Mouse (Mus musculus): Measurements from ENCODE around the gene Hoxd10. TPM values are rescaled to one million over a fixed set of nuclear protein-coding genes. Genes with fewer than 3 reads are reported as not detected.

Hoxd10 gene
- polyA plus RNA-seq, 1 experiment from 2014 or later, result not detected

DNA sequence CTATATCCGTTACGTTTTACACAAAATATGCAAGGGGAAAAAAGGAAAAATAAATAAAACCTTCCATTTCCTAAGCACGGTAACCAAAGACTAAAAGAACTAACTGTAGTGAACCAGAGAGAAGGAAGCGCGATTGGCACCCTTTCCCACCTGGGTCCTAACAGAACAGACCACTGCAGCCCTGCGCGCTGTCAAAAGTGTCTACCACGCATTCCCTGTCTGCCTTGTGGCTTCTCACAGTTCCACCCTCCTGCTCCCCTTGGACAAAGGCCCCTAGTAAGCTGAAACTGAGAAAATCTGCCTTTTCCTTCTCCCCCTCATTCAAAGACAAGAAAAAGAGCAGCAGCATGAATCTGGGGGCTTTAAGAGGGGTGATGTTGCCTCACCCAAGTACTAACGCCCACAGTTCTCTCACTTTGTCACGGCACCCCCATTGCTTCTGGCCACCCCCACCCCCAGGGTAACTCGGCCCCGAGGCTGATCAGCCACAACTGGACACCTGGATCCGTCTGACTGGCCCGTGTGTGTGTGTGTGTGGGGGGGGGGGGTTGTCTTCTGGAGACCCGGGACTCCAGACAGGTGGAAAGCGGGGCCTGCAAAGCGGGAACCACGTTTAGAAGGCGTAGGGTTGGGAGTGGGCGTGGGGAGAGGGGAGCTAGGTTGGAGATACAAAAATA is 36.8 kb upstream of the Hoxd10 start:
- Histone ChIP-seq H3K9ac (no peak overlapping the region), H3K4me2 (no peak overlapping the region), H3K4me1 (ENCODE audit: insufficient read depth) (no peaks in the 10 kb centered on the region), H3K9me3 (ENCODE audit: low read depth, low read length) (no peaks in the 10 kb centered on the region), H3K4me3 (ENCODE audit: low read depth, low read length) (peak overlapping the region; percentile 37), H3K36me3 (ENCODE audit: insufficient read depth) (no peaks in the 10 kb centered on the region), H3K27me3 (ENCODE audit: insufficient read depth, low read length) (peaks cover 92% of the 10 kb centered on the region), H3K27ac (ENCODE audit: low read depth) (no peak overlapping the region)
- TF ChIP-seq CTCF (IDR thresholded peaks at IDR 0.05; ENCODE audit: low read depth), result no peak
- no peak for ATAC-seq (ENCODE audit: insufficient read depth)
- no peak for DNase-seq
- 6% methylated on average over 20 of the region's 20 CpGs for WGBS

DNA sequence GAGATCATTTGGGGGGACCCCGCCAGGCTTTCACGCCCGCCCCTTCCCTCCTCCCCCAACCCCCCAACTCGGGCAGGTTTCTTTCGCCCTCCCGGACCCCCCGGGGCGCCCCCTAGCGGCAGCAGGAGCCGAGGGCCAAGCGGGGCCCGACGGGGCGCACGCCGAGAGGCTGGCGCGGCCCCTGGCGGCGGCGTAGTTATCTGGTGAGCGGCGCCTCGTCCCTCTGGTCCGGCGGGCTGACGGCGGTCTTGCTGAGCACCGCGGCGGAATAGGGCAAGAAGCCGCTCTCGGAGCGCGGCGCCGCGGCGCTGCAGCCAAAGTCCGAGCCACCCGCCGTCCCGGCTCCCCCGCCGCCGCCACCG is 36.3 kb upstream of the Hoxd10 start:
- no peak overlapping the region for H3K27ac ChIP-seq (ENCODE audit: low read depth)
- H3K4me1 ChIP-seq (ENCODE audit: insufficient read depth), result no peaks in the 10 kb centered on the region
- peaks cover 91% of the 10 kb centered on the region for H3K27me3 ChIP-seq (ENCODE audit: insufficient read depth, low read length)
- peak overlapping the region; percentile 37 for H3K4me3 ChIP-seq (ENCODE audit: low read depth, low read length)
- TF ChIP-seq CTCF (IDR thresholded peaks at IDR 0.05; ENCODE audit: low read depth), result no peak
- DNase-seq (no peak), ATAC-seq (ENCODE audit: insufficient read depth) (no peak; the same call in 1 of the 2 replicates)
- H3K9ac ChIP-seq, result 0 out of 2 replicates have a peak overlapping the region, but pooled peaks have one; percentile 26
- H3K9me3 ChIP-seq (ENCODE audit: low read depth, low read length), result no peaks in the 10 kb centered on the region
- peak overlapping the region; percentile 61 for H3K4me2 ChIP-seq
- H3K36me3 ChIP-seq (ENCODE audit: insufficient read depth), result no peaks in the 10 kb centered on the region
- under 1% methylated on average over 47 of the region's 47 CpGs for WGBS

DNA sequence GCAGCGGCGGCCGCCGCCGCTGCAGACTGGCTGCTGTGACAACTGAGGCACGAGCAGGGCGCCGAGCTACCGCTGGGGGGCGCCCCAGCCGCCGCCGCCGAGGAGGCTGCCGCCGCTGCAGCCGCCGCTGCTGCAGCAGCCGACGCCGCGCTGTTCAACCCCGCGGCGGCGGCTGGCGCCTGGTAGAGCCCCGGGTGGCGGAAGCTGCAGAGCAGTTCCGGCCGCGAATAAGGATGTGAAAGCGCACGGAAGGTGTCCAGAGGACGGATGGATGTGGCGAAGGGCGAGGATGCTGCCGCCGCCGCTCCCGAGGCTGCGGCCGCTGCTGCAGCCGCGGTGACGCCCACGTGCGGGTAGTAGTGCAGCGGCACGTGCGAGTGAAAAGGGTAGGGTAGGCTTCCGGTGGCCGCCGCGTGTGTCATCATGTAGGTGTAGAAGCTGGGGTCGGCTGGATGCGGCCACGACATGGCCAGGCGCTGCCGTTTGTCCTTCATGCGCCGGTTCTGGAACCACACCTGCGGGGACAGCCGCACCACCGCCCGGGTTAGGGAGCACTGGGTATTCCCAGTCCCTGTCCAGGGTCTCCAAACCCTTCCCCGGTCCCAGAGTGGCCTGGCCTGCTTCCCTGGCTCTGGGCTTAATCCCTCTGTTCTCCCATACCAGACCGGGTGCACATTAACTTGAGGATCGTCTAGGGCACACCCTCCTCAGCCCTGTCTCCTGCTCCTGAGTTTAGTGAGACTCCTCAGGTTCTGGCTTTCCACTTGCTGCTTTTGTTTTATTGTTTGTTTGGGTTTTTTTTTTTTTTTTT is 35.7 kb upstream of the Hoxd10 start:
- H3K4me2 ChIP-seq, result peak overlapping the region; percentile 61
- under 1% methylated on average over 55 of the region's 69 CpGs for WGBS
- H3K9ac ChIP-seq, result 0 out of 2 replicates have a peak overlapping the region, but pooled peaks have one; percentile 26
- H3K27ac ChIP-seq (ENCODE audit: low read depth), result no peak overlapping the region
- no peaks in the 10 kb centered on the region for H3K9me3 ChIP-seq (ENCODE audit: low read depth, low read length)
- peaks cover 91% of the 10 kb centered on the region for H3K27me3 ChIP-seq (ENCODE audit: insufficient read depth, low read length)
- H3K4me1 ChIP-seq (ENCODE audit: insufficient read depth), result no peaks in the 10 kb centered on the region
- peak overlapping the region; percentile 37 for H3K4me3 ChIP-seq (ENCODE audit: low read depth, low read length)
- DNase-seq (no peak), ATAC-seq (ENCODE audit: insufficient read depth) (peak; percentile 23; the same call in 1 of the 2 replicates)
- no peak for TF ChIP-seq CTCF (IDR thresholded peaks at IDR 0.05; ENCODE audit: low read depth)
- H3K36me3 ChIP-seq (ENCODE audit: insufficient read depth), result no peaks in the 10 kb centered on the region

DNA sequence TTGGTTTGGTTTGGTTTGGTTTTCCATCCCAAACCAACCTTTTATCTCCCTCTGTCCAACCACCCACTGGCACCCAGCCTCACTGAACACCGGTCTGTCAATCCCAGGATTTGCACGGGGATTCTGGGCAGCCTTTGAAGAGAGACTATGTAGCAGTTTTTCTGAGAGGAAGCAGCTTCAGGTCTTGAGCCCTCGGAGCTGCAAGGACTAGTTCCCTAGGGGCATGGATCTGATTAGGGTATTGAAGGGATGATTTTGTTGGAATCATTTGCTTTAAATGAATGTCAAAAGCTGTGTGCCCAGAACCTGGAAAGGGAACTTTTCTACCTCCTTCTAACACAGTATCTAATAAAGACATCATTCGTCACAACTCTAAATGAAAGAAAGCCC is 35.1 kb upstream of the Hoxd10 start:
- peaks cover 91% of the 10 kb centered on the region for H3K27me3 ChIP-seq (ENCODE audit: insufficient read depth, low read length)
- H3K9me3 ChIP-seq (ENCODE audit: low read depth, low read length), result no peaks in the 10 kb centered on the region
- H3K27ac ChIP-seq (ENCODE audit: low read depth), result no peak overlapping the region
- DNase-seq (no peak), ATAC-seq (ENCODE audit: insufficient read depth) (no peak)
- no peaks in the 10 kb centered on the region for H3K36me3 ChIP-seq (ENCODE audit: insufficient read depth)
- no peak overlapping the region for H3K4me3 ChIP-seq (ENCODE audit: low read depth, low read length)
- 5% methylated on average over 4 of the region's 4 CpGs for WGBS
- TF ChIP-seq CTCF (IDR thresholded peaks at IDR 0.05; ENCODE audit: low read depth), result no peak
- H3K9ac ChIP-seq, result no peak overlapping the region
- no peak overlapping the region for H3K4me2 ChIP-seq
- no peaks in the 10 kb centered on the region for H3K4me1 ChIP-seq (ENCODE audit: insufficient read depth)

DNA sequence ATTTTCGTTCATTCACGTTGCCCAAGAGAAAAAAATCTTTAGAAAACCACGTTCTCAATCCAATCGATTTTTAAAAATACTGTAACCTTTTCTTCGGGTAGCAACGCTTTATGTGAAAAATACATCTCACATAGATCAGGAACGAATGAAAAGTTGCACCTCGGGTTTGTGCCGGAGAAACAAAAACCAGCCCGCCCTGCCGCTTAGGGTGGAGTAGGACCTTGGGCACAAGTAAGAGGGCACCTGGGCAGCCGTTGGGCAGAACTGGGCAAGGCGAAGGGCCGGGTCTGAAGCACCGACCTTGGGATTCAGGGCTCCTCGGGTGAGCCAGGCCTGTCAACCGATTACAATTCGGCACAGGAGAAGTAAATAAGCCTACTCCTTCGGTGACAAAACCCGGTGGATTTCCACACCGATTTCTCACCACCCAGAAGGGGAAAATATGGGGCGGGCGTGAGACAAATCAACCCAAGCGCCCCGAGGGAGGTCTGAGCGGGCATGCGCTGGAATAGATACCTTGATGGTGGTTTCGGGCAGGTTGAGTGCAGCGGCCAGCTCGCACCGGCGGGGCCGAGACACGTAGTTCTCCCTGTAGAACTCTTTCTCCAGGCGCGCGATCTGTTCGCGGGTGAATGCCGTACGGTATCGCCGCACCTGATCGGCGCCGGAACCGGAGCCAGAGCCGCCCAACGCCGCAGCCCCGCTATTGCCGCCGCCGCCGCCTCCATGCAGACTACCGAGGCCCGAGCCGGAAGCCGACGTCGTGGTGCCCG is 34.3 kb upstream of the Hoxd10 start:
- Histone ChIP-seq H3K4me1 (ENCODE audit: insufficient read depth) (no peaks in the 10 kb centered on the region), H3K4me2 (peak overlapping the region; percentile 2; the same call in 1 of the 2 replicates), H3K36me3 (ENCODE audit: insufficient read depth) (no peaks in the 10 kb centered on the region), H3K27me3 (ENCODE audit: insufficient read depth, low read length) (peaks cover 91% of the 10 kb centered on the region), H3K4me3 (ENCODE audit: low read depth, low read length) (peak overlapping the region; percentile 5; the same call in 1 of the 2 replicates), H3K27ac (ENCODE audit: low read depth) (no peak overlapping the region), H3K9ac (no peak overlapping the region), H3K9me3 (ENCODE audit: low read depth, low read length) (no peaks in the 10 kb centered on the region)
- WGBS, result 3% methylated on average over 62 of the region's 62 CpGs
- ATAC-seq (ENCODE audit: insufficient read depth), result no peak
- no peak for DNase-seq
- no peak for TF ChIP-seq CTCF (IDR thresholded peaks at IDR 0.05; ENCODE audit: low read depth)

DNA sequence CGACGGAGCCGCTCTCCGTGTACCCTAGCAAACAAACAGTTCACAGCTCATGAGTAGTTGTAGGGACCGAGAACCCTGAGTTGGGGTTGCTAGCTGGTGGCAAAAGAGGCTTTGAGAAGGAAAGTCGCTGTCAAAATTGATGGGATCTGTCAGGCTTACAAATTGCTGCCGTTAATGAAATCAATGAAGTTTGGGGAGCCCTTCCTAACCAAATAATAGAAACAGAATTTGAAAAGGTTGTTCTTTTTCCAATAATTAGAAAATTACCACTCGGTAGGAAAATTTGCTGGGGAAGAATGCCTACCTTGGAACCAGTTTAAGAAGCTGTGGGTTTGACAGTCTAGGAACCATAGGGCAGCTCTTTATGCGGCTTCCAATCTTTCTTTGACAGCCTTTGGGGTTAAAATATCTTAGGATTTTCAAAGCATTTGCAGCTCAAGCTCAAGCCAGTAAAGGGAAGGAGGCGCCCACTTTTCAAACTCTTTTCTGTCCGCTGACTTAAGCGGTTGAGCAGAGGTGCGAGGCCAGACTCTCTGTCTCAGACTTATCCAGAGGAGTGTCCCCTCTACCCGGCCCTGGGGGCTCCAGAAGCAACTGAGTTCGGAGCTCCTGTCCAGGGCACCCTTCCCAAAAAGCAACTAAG is 33.6 kb upstream of the Hoxd10 start:
- no peak overlapping the region for H3K9ac ChIP-seq
- no peaks in the 10 kb centered on the region for H3K36me3 ChIP-seq (ENCODE audit: insufficient read depth)
- H3K4me3 ChIP-seq (ENCODE audit: low read depth, low read length), result peak overlapping the region; percentile 5; the same call in 1 of the 2 replicates
- H3K27me3 ChIP-seq (ENCODE audit: insufficient read depth, low read length), result peaks cover 95% of the 10 kb centered on the region
- WGBS, result 2% methylated on average over 15 of the region's 15 CpGs
- H3K4me1 ChIP-seq (ENCODE audit: insufficient read depth), result no peaks in the 10 kb centered on the region
- ATAC-seq (ENCODE audit: insufficient read depth) (no peak), DNase-seq (no peak)
- no peak for TF ChIP-seq CTCF (IDR thresholded peaks at IDR 0.05; ENCODE audit: low read depth)
- H3K4me2 ChIP-seq, result peak overlapping the region; percentile 2; the same call in 1 of the 2 replicates
- no peaks in the 10 kb centered on the region for H3K9me3 ChIP-seq (ENCODE audit: low read depth, low read length)
- H3K27ac ChIP-seq (ENCODE audit: low read depth), result no peak overlapping the region

Measured in lung, embryonic 14.5 days (tissue).